In the genomic region with DNA sequence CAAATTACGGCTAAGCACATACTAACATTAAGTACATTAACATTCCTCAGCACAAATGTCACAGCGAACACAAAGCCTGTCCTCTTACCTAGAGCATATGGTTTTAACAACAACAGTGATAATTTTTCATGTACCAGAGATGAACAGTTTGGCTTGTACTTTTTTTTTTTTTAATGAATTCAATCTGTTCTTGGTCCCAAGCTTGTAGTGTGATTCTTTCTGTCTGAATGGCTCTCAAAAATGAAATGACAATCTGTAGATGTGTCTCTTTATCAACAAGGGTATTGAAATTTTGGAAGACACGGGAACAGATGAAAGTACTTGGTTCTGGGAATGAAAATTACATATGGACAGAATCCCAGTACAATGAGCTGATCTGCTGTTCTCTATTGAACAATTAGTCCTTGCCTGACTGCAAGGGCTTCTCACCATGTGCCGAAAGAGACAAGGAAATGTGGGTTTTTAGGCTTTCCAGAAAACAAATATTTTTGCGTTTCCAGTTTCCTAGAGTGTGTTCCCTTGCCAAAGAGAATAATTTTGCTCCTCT, we compare ENCODE assay signal across 16 mouse cellular contexts.
"Had no signal": no experiment of that assay in that cellular context is flagged by ENCODE, and none has a peak within 500 bp of the region (broad histone marks: within the 10 kb centered on the region; RNA-seq: fewer than 3 reads in every experiment).

No protein-coding gene starts in this region.

- H3K36me3 ChIP-seq: limb, embryonic 15.5 days; liver, embryonic 13.5 days; lung, embryonic 15.5 days; midbrain, embryonic 12.5 days; neural tube, embryonic 13.5 days had no signal

- H3K9me3 ChIP-seq: limb, embryonic 15.5 days; liver, embryonic 13.5 days; lung, embryonic 15.5 days; midbrain, embryonic 12.5 days; neural tube, embryonic 13.5 days had no signal

- H3K27me3 ChIP-seq: limb, embryonic 15.5 days; liver, embryonic 13.5 days; lung, embryonic 15.5 days; midbrain, embryonic 12.5 days; neural tube, embryonic 13.5 days had no signal

- DNase-seq: kidney, adult 11 months; kidney, adult 9 months; kidney, postnatal 36 days; liver, embryonic 13.5 days; liver, postnatal 0 days; retina, postnatal 1 day; right cerebral cortex, postnatal 4 days; spleen, adult 18-20 months; thymus, adult 2 months; thymus, postnatal 25 days had no signal

- ATAC-seq: liver, postnatal 0 days; midbrain, embryonic 16.5 days had no signal

- H3K4me2 ChIP-seq: limb, embryonic 15.5 days; liver, embryonic 13.5 days; lung, embryonic 15.5 days; midbrain, embryonic 12.5 days; neural tube, embryonic 13.5 days had no signal

- H3K27ac ChIP-seq: kidney, postnatal 0 days; limb, embryonic 15.5 days; liver, embryonic 13.5 days; lung, embryonic 15.5 days; midbrain, embryonic 12.5 days; neural tube, embryonic 13.5 days had no signal

- H3K4me3 ChIP-seq: limb, embryonic 15.5 days; liver, embryonic 13.5 days; lung, embryonic 15.5 days; midbrain, embryonic 12.5 days; neural tube, embryonic 13.5 days had no signal

- H3K4me1 ChIP-seq: limb, embryonic 15.5 days; liver, embryonic 13.5 days; lung, embryonic 15.5 days; midbrain, embryonic 12.5 days; neural tube, embryonic 13.5 days had no signal

- H3K9ac ChIP-seq: limb, embryonic 15.5 days; liver, embryonic 13.5 days; liver, postnatal 0 days; lung, embryonic 15.5 days; midbrain, embryonic 12.5 days; neural tube, embryonic 13.5 days had no signal
